Mouse (Mus musculus): ENCODE data around the gene Mmrn1.

The Mmrn1 gene

GRCm38 (mm10) chr6:60994114-60994513 lies 69.3 kb downstream of the Mmrn1 start:
- DNase-seq = no peak

DNA sequence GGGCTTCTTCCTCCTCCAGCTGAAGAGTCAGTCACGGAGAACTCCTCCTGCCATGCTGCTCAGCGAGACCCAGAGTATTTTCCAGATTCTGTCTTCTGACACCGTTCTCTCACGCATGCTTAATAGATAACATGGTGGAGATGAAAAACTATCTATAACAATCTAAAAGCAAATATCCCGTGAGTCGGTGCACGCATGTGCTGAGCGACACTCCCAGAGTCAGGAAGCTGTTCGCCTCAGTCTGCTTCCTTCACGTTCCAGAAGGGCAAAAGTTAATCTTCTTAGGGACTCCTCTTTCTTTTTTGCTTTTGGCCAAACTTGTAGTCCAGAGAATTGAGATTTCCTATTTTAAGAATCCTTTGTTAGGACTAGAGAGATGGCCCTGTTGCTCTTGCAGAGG lies 69.7 kb downstream of the Mmrn1 start:
- no peak for DNase-seq

DNA sequence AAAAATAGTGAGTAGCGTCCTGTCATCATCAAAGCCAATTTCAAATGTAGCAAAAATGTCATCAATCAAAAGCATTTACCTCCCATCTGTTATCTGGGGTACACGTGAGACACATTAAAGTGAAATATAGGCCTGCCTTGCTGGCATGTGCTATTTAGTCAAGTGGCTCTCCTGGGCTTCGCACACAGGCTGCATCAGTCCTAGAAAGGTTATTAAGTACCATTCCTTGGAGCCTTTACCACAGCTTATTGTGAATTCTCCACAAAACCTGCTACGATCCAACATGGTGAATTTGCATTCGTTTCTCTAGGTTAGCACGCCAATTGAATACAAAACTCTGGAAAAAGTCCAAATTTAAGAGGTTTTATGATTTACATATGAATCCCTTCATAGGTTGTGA lies 70.8 kb downstream of the Mmrn1 start:
- DNase-seq = no peak

- no peak for DNase-seq
These were observed 71.6 kb downstream of the Mmrn1 start for GRCm38 (mm10) chr6:60996328-60996727.

DNA sequence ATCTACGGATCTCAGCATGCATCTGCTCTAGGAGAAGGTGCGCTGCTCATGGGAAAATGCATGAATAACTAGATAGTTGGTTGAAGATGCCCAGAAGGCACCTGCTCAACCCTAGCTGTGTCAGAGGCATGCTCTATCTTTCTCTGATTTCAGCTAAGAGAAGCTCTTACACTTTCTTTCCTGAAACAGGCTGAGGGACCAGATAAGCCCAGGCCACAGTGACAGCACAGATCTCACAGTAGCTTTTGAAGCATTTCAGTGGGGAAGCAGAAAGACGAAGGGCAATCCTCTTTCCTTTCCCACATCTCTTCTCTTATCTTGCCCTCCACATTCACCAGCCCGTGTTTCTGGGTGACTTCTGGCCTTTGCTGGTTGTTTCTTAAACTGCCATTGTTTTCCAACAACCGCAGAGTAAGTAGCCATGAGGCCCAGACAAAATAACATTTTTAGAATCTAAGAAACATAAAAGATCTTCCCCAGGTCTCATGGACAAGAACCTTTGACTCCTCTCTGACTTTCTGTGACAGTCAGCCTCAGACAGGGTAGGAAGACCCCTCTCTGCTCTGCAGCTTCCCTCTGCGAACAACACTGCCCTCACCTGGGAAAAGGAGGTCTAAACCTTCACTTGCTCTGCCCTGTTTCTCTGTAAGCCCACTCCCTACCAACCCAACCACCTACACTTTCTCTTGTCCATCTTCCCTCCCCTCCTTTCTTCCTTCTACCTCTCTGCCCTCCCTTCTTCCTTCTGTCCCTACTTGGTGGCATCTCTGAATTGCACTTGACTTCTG lies 76.4 kb downstream of the Mmrn1 start:
- no peak for DNase-seq

DNA sequence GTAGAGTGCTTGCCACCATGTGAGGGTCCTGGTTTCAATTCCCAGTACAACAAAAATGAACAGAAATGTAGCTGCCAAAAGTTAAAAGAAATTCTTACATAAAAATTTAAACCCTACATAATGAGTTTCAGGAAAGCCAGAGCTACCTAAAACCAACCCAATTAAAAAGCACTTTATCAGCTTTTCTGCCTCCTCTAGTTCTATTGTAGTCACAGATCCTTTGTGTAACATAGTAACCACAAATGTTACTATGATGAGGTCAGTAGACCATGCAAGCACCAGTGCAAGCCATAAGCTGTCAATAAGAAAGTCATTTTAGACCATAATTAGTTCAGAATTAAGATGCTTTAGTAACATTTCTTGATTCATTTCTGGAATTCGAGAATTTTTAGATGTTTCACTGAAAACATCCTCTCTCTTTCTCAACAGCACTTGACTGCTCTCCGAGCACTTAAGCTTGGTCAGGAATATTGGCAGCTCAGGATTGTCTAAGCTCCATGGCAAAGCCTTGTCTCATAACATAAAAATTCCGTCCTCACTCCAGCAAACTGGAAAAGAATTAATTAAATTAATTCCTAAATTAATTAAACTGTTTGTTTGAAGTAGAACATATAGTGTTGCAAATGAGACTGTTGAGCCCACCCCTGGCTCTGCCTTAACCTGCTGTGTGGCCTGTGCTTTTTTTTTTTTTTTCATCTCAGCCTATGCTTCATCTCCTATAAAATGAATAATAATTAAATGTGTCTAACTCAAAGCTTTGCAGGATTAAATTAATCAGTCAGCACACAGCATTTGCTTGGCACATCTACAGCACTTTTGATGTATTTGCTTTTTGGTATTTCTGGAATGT lies 79.4 kb downstream of the Mmrn1 start:
- no peak for DNase-seq

DNA sequence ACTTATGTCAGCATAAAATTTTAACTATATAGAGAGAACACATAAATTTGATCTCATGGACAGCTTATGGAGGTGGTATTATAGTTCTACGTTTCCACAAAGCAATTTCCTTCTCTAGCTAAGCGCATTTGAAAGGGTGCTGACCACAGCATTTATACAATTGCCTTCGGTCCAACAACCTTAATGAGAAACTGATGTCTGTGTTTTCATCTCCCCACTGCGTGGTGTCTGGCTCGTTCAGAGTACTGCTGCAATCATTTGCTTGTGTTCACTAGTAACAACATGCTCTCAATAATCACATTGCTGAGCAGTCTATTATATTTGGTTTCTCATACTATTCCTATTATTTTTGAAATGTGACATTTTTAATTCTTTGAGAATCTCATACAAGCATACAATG lies 89.0 kb downstream of the Mmrn1 start:
- DNase-seq = no peak

DNA sequence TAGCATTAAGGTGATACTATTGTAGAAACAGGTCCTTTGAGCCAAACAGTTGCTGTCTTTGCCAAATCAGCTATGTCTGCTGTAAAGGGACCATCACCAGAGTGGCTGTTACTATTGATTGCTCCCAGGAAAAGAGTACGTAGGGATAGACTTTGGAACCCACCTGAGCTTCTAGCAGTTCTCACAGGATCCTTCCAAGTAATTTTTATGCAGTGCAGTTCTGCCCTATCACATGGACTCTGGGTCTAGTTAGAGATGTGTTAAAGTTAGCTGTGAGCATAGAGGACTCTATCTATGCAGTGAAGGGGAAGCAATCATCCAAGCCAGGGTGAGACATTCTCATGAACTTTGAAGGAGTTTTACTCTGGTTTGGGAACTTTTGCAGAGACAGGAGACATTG lies 94.9 kb downstream of the Mmrn1 start:
- DNase-seq = no peak

DNA sequence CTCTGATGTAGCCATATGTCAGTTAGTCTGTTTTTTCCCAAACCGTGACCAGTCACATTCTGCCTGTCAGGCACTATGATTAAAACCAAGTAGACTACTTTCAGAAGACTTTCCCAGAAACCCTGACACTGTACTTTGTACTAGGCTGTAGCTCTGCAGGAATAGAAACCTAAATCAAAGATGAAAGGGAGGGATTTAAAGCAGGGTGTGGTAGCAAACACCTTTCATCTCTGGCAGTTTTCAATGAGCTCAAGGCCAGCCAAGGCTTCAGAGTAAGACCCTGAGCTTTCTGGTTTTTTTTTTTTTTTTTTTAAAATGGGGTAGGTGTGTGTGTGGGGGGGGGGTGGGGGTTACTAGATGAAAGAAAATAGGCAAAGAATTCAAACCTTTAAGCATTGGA lies 96.2 kb downstream of the Mmrn1 start:
- DNase-seq = no peak

DNA sequence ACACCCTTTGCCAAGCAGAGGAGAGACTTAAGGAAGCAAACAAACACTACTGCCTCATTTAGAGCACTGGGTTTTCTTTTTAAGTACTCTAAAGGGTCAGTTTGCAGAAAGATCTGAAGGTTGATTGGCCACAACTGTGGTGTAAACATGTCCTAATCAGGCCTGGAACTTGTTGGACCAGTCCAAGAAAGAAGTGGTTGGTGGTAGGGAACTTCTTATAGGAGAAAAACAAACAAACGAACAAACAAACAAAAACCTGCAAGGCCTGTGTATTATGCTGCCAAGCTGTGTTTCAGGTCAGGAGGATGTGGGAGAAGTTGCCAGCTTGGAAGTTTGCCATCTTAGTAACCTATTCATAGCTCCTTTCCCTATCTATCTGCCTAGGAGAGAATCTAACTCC lies 108.5 kb downstream of the Mmrn1 start:
- DNase-seq = no peak

Measured in heart, adult 11 months (tissue).